Mouse (Mus musculus): ENCODE data around the gene Atp2b4. TPM values are rescaled to one million over a fixed set of nuclear protein-coding genes. Genes with fewer than 3 reads are reported as not detected.
A peak's percentile ranks its signal among the peaks of the same experiment; 100 is the strongest.

Atp2b4 gene
- polyA plus RNA-seq, 1 experiment from 2014 or later = 9.9 TPM

DNA sequence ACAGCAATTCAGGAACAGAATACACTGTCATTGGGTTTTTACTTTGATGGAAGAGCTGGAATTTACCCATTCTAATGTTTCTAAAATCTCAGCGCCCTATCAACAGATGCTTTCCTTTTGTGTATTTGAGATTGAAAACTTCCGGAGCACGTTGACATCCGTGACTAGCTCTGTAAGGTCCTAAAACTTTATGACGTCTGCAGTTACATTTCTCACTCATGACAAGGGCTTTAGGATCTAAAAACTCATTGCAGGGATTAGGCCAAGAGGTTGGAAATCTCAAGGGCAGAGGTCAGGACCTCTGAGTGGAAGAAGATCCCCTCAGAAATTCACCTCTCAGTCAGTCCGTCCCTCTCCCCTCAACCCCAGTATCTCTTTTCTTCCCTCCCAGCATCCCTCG, 112.5 kb downstream of the Atp2b4 start:
- H3K4me2 ChIP-seq (ENCODE audit: low read depth, low read length) = no peak overlapping the region
- no peak for ATAC-seq
- no peak overlapping the region for H3K27ac ChIP-seq (ENCODE audit: low read depth)
- no peak for TF ChIP-seq CTCF (IDR thresholded peaks at IDR 0.05; ENCODE audit: low read depth)
- no peak for TF ChIP-seq EP300 (IDR thresholded peaks at IDR 0.05; ENCODE audit: low read depth)
- peaks cover 19% of the 10 kb centered on the region for H3K4me1 ChIP-seq (ENCODE audit: insufficient read depth)
- no peak for DNase-seq
- 73% methylated on average over 7 of the region's 7 CpGs for whole genome bisulfite sequencing (ENCODE audit: insufficient replicate concordance)
- H3K9ac ChIP-seq (replicated peaks) = no peak overlapping the region
- H3K36me3 ChIP-seq (replicated peaks; ENCODE audit: insufficient read depth, low read length) = no peaks in the 10 kb centered on the region
- no peaks in the 10 kb centered on the region for H3K9me3 ChIP-seq (ENCODE audit: low read length)
- no peaks in the 10 kb centered on the region for H3K27me3 ChIP-seq (ENCODE audit: insufficient read depth, low read length)
- H3K4me3 ChIP-seq (ENCODE audit: low read depth, low read length) = no peak overlapping the region

GRCm38 (mm10) chr1:133685749-133686519, 114.9 kb downstream of the Atp2b4 start:
- peak overlapping the region; percentile 42 for H3K4me2 ChIP-seq (ENCODE audit: low read depth, low read length)
- no peak overlapping the region for H3K9ac ChIP-seq (replicated peaks)
- TF ChIP-seq CTCF (IDR thresholded peaks at IDR 0.05; ENCODE audit: low read depth) (no peak), EP300 (IDR thresholded peaks at IDR 0.05; ENCODE audit: low read depth) (peak; percentile 68; the same call in 1 of the 2 replicates)
- no peak overlapping the region for H3K4me3 ChIP-seq (ENCODE audit: low read depth, low read length)
- H3K36me3 ChIP-seq (replicated peaks; ENCODE audit: insufficient read depth, low read length) = no peaks in the 10 kb centered on the region
- no peaks in the 10 kb centered on the region for H3K9me3 ChIP-seq (ENCODE audit: low read length)
- DNase-seq (peak; percentile 61), ATAC-seq (peak; percentile 95)
- WGBS (ENCODE audit: insufficient replicate concordance) = 57% methylated on average over 10 of the region's 10 CpGs
- peak overlapping the region; percentile 88 for H3K27ac ChIP-seq (ENCODE audit: low read depth)
- H3K27me3 ChIP-seq (ENCODE audit: insufficient read depth, low read length) = no peaks in the 10 kb centered on the region
- H3K4me1 ChIP-seq (ENCODE audit: insufficient read depth) = peaks cover 17% of the 10 kb centered on the region

GRCm38 (mm10) chr1:133671801-133672200, 129.0 kb downstream of the Atp2b4 start:
- Histone ChIP-seq H3K4me2 (ENCODE audit: low read depth, low read length) (no peak overlapping the region), H3K9me3 (ENCODE audit: low read length) (no peaks in the 10 kb centered on the region), H3K36me3 (replicated peaks; ENCODE audit: insufficient read depth, low read length) (no peaks in the 10 kb centered on the region), H3K4me1 (ENCODE audit: insufficient read depth) (no peaks in the 10 kb centered on the region), H3K9ac (replicated peaks) (no peak overlapping the region), H3K27ac (ENCODE audit: low read depth) (no peak overlapping the region), H3K27me3 (ENCODE audit: insufficient read depth, low read length) (no peaks in the 10 kb centered on the region), H3K4me3 (ENCODE audit: low read depth, low read length) (no peak overlapping the region)
- WGBS (ENCODE audit: insufficient replicate concordance) = 47% methylated on average over 3 of the region's 3 CpGs
- TF ChIP-seq EP300 (IDR thresholded peaks at IDR 0.05; ENCODE audit: low read depth) (no peak), CTCF (IDR thresholded peaks at IDR 0.05; ENCODE audit: low read depth) (no peak)
- ATAC-seq (no peak), DNase-seq (no peak)

- no peak for TF ChIP-seq CTCF (IDR thresholded peaks at IDR 0.05; ENCODE audit: low read depth)
- no peak for TF ChIP-seq EP300 (IDR thresholded peaks at IDR 0.05; ENCODE audit: low read depth)
- no peak overlapping the region for H3K27ac ChIP-seq (ENCODE audit: low read depth)
- no peak overlapping the region for H3K4me3 ChIP-seq (ENCODE audit: low read depth, low read length)
Observed at GRCm38 (mm10) chr1:133671266-133671665, 129.6 kb downstream of the Atp2b4 start.

DNA sequence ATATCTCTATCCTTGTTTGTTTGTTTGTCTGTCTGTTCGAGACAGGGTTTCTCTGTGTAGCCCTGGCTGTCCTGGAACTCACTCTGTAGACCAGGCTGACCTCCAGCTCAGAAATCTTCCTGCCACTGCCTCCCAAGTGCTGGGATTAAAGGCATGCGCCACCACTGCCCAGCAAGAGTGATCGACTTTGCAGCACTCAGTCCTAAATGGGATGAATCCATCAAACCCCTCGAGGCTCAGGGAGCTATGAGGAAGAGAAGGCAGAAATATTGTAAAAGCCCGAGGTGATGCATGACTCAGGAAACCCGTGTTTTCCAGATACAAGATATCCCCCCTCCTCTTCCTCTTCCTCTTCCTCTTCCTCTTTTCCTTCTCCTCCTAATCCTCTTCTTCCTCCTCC, 130.1 kb downstream of the Atp2b4 start:
- Histone ChIP-seq H3K9ac (replicated peaks) (no peak overlapping the region), H3K4me3 (ENCODE audit: low read depth, low read length) (no peak overlapping the region), H3K4me1 (ENCODE audit: insufficient read depth) (no peaks in the 10 kb centered on the region), H3K9me3 (ENCODE audit: low read length) (no peaks in the 10 kb centered on the region), H3K4me2 (ENCODE audit: low read depth, low read length) (no peak overlapping the region), H3K27me3 (ENCODE audit: insufficient read depth, low read length) (no peaks in the 10 kb centered on the region), H3K36me3 (replicated peaks; ENCODE audit: insufficient read depth, low read length) (no peaks in the 10 kb centered on the region), H3K27ac (ENCODE audit: low read depth) (no peak overlapping the region)
- WGBS (ENCODE audit: insufficient replicate concordance) = 42% methylated on average over 6 of the region's 6 CpGs
- ATAC-seq (no peak), DNase-seq (no peak)
- TF ChIP-seq CTCF (IDR thresholded peaks at IDR 0.05; ENCODE audit: low read depth) (no peak), EP300 (IDR thresholded peaks at IDR 0.05; ENCODE audit: low read depth) (no peak)

More at GRCm38 (mm10) chr1:133671266-133671665, 129.6 kb downstream of the Atp2b4 start:
- ATAC-seq (no peak), DNase-seq (no peak)
- WGBS (ENCODE audit: insufficient replicate concordance) = 61% methylated on average over 3 of the region's 3 CpGs
- Histone ChIP-seq H3K27me3 (ENCODE audit: insufficient read depth, low read length) (no peaks in the 10 kb centered on the region), H3K9ac (replicated peaks) (no peak overlapping the region), H3K9me3 (ENCODE audit: low read length) (no peaks in the 10 kb centered on the region), H3K36me3 (replicated peaks; ENCODE audit: insufficient read depth, low read length) (no peaks in the 10 kb centered on the region), H3K4me1 (ENCODE audit: insufficient read depth) (no peaks in the 10 kb centered on the region), H3K4me2 (ENCODE audit: low read depth, low read length) (no peak overlapping the region)

- Histone ChIP-seq H3K36me3 (replicated peaks; ENCODE audit: insufficient read depth, low read length) (no peaks in the 10 kb centered on the region), H3K4me1 (ENCODE audit: insufficient read depth) (no peaks in the 10 kb centered on the region), H3K4me2 (ENCODE audit: low read depth, low read length) (no peak overlapping the region), H3K27me3 (ENCODE audit: insufficient read depth, low read length) (no peaks in the 10 kb centered on the region), H3K27ac (ENCODE audit: low read depth) (no peak overlapping the region), H3K4me3 (ENCODE audit: low read depth, low read length) (no peak overlapping the region), H3K9me3 (ENCODE audit: low read length) (no peaks in the 10 kb centered on the region), H3K9ac (replicated peaks) (no peak overlapping the region)
- ATAC-seq (no peak), DNase-seq (no peak)
- 81% methylated on average over 12 of the region's 12 CpGs for WGBS (ENCODE audit: insufficient replicate concordance)
- TF ChIP-seq CTCF (IDR thresholded peaks at IDR 0.05; ENCODE audit: low read depth) (no peak), EP300 (IDR thresholded peaks at IDR 0.05; ENCODE audit: low read depth) (no peak)
Observed at GRCm38 (mm10) chr1:133670190-133670589, 130.7 kb downstream of the Atp2b4 start.
